18 mouse cellular contexts compared by ENCODE assay signal in genomic region chr10:83118613-83119012, GRCm38 (mm10).
DNase-seq lines count a peak whose midpoint lies in the region; ATAC-seq and TF ChIP-seq lines count a peak whose summit lies in the region.
"Had no signal": no experiment of that assay in that cellular context is flagged by ENCODE, and none has a peak within 500 bp of the region (broad histone marks: within the 10 kb centered on the region; RNA-seq: fewer than 3 reads in every experiment).

No protein-coding gene starts in this region.

- ATAC-seq in limb, embryonic 14.5 days (ENCODE audit: low FRiP score, low read depth): no peak
- ATAC-seq: forebrain, postnatal 0 days had no signal

- no peaks in the 10 kb centered on the region for H3K9me3 ChIP-seq in limb, embryonic 14.5 days (ENCODE audit: control insufficient read depth, low read length)
- H3K9me3 ChIP-seq: heart, embryonic 12.5 days; limb, embryonic 15.5 days; liver, embryonic 15.5 days had no signal

- no peak overlapping the region for H3K4me2 ChIP-seq in limb, embryonic 14.5 days (replicated peaks; ENCODE audit: low read depth, low read length, severe bottlenecking)
- H3K4me2 ChIP-seq: heart, embryonic 12.5 days; limb, embryonic 15.5 days; liver, embryonic 15.5 days had no signal

- TF ChIP-seq POLR2A in limb, embryonic 14.5 days (IDR thresholded peaks at IDR 0.05; ENCODE audit: borderline replicate concordance, extremely low read depth, insufficient read depth, insufficient read length): no peak

- peak; percentile 19; the same call in 1 of the 2 replicates for TF ChIP-seq CTCF in layer of hippocampus, adult 2 months (conservative IDR thresholded peaks at IDR 0.05)

- peak overlapping the region; percentile 58; the same call in 1 of the 2 replicates for H3K27ac ChIP-seq in layer of hippocampus, adult 2 months
- no peak overlapping the region for H3K27ac ChIP-seq in limb, embryonic 14.5 days (replicated peaks; ENCODE audit: low read depth, low read length)
- H3K27ac ChIP-seq: limb, embryonic 15.5 days; liver, embryonic 15.5 days had no signal

- H3K27me3 ChIP-seq in limb, embryonic 14.5 days (ENCODE audit: control insufficient read depth, insufficient read depth, low read length): no peaks in the 10 kb centered on the region
- H3K27me3 ChIP-seq: heart, embryonic 12.5 days; limb, embryonic 15.5 days; liver, embryonic 15.5 days had no signal

- peak; percentile 58 for DNase-seq in adrenal gland, adult 2 months
- no peak for DNase-seq in adrenal gland, postnatal 14 days
- DNase-seq in layer of hippocampus, adult 2 months (ENCODE audit: low spot score in 2 of 2): no peak
- no peak for DNase-seq in layer of hippocampus, adult 9-11 months
- peak; percentile 73 for DNase-seq in 3T3-L1 (ENCODE audit: low read depth, low spot score)
- no peak for DNase-seq in limb, embryonic 14.5 days (ENCODE audit: low spot score)
- DNase-seq in ovary, postnatal 36 days (ENCODE audit: low spot score): no peak
- DNase-seq in right cerebral cortex, postnatal 36 days (ENCODE audit: low spot score in 2 of 2): no peak
- DNase-seq: B cell, adult 2 months; embryo, embryonic 11 days; forebrain, postnatal 0 days; kidney, adult 9 months; lung, postnatal 4 days; retina, postnatal 1 day; thymus, postnatal 4 days had no signal

- peak overlapping the region; percentile 18; the same call in 1 of the 2 replicates for H3K9ac ChIP-seq in limb, embryonic 14.5 days (ENCODE audit: low read depth, low read length, severe bottlenecking)
- H3K9ac ChIP-seq: forebrain, postnatal 0 days; heart, embryonic 12.5 days; limb, embryonic 15.5 days; liver, embryonic 15.5 days had no signal

- WGBS in limb, embryonic 14.5 days: 59% methylated on average over 3 of the region's 3 CpGs

- peaks cover 7% of the 10 kb centered on the region for H3K4me1 ChIP-seq in limb, embryonic 14.5 days (ENCODE audit: control insufficient read depth, insufficient read depth, low read length)

- no peaks in the 10 kb centered on the region for H3K36me3 ChIP-seq in limb, embryonic 14.5 days (ENCODE audit: control insufficient read depth, insufficient read depth, low read length)
- H3K36me3 ChIP-seq: heart, embryonic 12.5 days; limb, embryonic 15.5 days; liver, embryonic 15.5 days had no signal

- H3K4me3 ChIP-seq in layer of hippocampus, adult 2 months: no peak overlapping the region
- no peak overlapping the region for H3K4me3 ChIP-seq in limb, embryonic 14.5 days (replicated peaks; ENCODE audit: low read length)
- H3K4me3 ChIP-seq: heart, embryonic 12.5 days; limb, embryonic 15.5 days; liver, embryonic 15.5 days had no signal

Comparison
In these comparisons a context has a peak if more than half of its experiments do, and no peak if none do; other contexts are left out.
1. DNase-seq: peak in adrenal gland, adult 2 months (single experiment) and 3T3-L1 (single experiment); none in adrenal gland, postnatal 14 days (single experiment), layer of hippocampus, adult 2 months (0 of 2), layer of hippocampus, adult 9-11 months (single experiment), limb, embryonic 14.5 days (single experiment), ovary, postnatal 36 days (single experiment) and right cerebral cortex, postnatal 36 days (0 of 2).